Mouse (Mus musculus): ENCODE measurements at regions not wholly inside any gene's neighbourhood (a gene's known extent, or its start where the extent isn't known, plus 50 kb on each side); places are given as distances from the start of the nearest gene placed in this dataset.
"Not testable (repeated sequence)": the region's sequence is repeated elsewhere in the genome, so short reads cannot be mapped to it uniquely, and the experiment has no call there.

GRCm38 (mm10) chr2:18453426-18453825 lies 60.8 kb upstream of the Dnajc1 start:
- not testable (repeated sequence) for DNase-seq (ENCODE audit: low read depth in 2 of 2, low spot score in 2 of 2)

- no peak for DNase-seq (ENCODE audit: low read depth in 2 of 2, low spot score in 2 of 2)
These were observed 53.2 kb upstream of the Dnajc1 start for GRCm38 (mm10) chr2:18445809-18446208.

Data from CD8-positive naive resting alpha-beta T cell, adult 2 months (primary cell).